Mouse (Mus musculus): ENCODE results near the gene Olfr1155.

GRCm38 (mm10) chr2:87905066-87905465, 39.9 kb downstream of the Olfr1155 start, which contains the start of gene Olfr1154:
- no peak for TF ChIP-seq CTCF (IDR thresholded peaks at IDR 0.05; ENCODE audit: low read depth, low read length)
- no peak for TF ChIP-seq POLR2A (IDR thresholded peaks at IDR 0.05; ENCODE audit: insufficient read depth, low read length)
- TF ChIP-seq EP300 (IDR thresholded peaks at IDR 0.05; ENCODE audit: insufficient read depth, low read depth, low read length) = no peak
